Mouse (Mus musculus): ENCODE results near the gene Nkx2-1. TPM values are rescaled to one million over a fixed set of nuclear protein-coding genes. Genes with fewer than 3 reads are reported as not detected.

The Nkx2-1 gene
- total RNA-seq, 2 experiments from 2014 or later: 0.45 to 0.71 TPM

GRCm38 (mm10) chr12:56522191-56522590 lies 14.5 kb downstream of the Nkx2-1 start:
- no peak for DNase-seq (ENCODE audit: low spot score in 2 of 2)

GRCm38 (mm10) chr12:56521106-56521840 lies 15.4 kb downstream of the Nkx2-1 start:
- no peak for DNase-seq (ENCODE audit: low spot score in 2 of 2)

- DNase-seq (ENCODE audit: low spot score in 2 of 2): no peak
Measured at GRCm38 (mm10) chr12:56520396-56521105, 16.2 kb downstream of the Nkx2-1 start.

GRCm38 (mm10) chr12:56519738-56520191 lies 16.9 kb downstream of the Nkx2-1 start:
- DNase-seq (ENCODE audit: low spot score in 2 of 2): no peak

GRCm38 (mm10) chr12:56519071-56519737 lies 17.5 kb downstream of the Nkx2-1 start:
- no peak for DNase-seq (ENCODE audit: low spot score in 2 of 2)

- no peak for DNase-seq (ENCODE audit: low spot score in 2 of 2)
Measured at GRCm38 (mm10) chr12:56518221-56518620, 18.5 kb downstream of the Nkx2-1 start.

- no peak for DNase-seq (ENCODE audit: low spot score in 2 of 2)
Measured at GRCm38 (mm10) chr12:56514831-56515230, 21.9 kb downstream of the Nkx2-1 start.

GRCm38 (mm10) chr12:56508413-56508812 lies 28.3 kb downstream of the Nkx2-1 start:
- no peak for DNase-seq (ENCODE audit: low spot score in 2 of 2)

- no peak for DNase-seq (ENCODE audit: low spot score in 2 of 2)
Measured at GRCm38 (mm10) chr12:56487046-56487445, 49.7 kb downstream of the Nkx2-1 start.

GRCm38 (mm10) chr12:56482606-56483005 lies 54.1 kb downstream of the Nkx2-1 start:
- DNase-seq (ENCODE audit: low spot score in 2 of 2): no peak

Other genes starting within 250 kb of the Nkx2-1 start
- 10 to 100 TPM; 19.7 to 20.2 TPM for gene Mbip, start 191.0 kb downstream of the Nkx2-1 start, total RNA-seq (2021)
- under 1 TPM; 0.25 to 0.42 TPM for gene Nkx2-9, start 76.4 kb upstream of the Nkx2-1 start, total RNA-seq (2021)
- gene Pax9, start 154.9 kb upstream of the Nkx2-1 start, total RNA-seq (2021): not detected

Data from layer of hippocampus, adult 18-20 months (tissue).